Mouse (Mus musculus): ENCODE data around the gene Gpr62.
"Not testable (repeated sequence)": the region's sequence is repeated elsewhere in the genome, so short reads cannot be mapped to it uniquely, and the experiment has no call there.

Gpr62 gene

GRCm38 (mm10) chr9:106465571-106466200 lies at the start of gene Gpr62:
TSS of gene Gpr62 (minus strand) at chr9:106465938.
- no peak for DNase-seq (ENCODE audit: low read depth, low spot score)

DNA sequence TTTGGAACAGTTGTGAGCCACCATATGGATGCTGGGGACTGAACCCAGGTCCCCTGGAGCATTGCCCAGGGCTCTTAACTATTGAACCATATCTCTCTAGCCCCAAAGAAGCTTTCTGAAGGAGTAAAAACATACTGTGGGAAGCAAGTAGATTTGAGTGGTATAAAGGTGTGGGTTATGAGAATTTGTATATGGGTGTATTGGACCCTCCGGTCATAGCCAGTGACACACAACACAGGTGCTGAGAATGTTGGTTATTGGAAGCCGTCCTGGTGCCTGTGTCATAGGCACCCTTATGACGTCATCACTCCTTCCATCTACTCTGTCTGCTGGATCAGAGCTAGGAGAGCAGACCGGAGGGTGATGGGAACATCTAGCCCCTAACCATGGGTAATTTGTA lies 48.5 kb upstream of the Gpr62 start, which contains the start of gene Iqcf5:
Gene Iqcf5 (plus strand): TSS at position 301 of the 400 bp plus-strand sequence.
- no peak for DNase-seq (ENCODE audit: low read depth, low spot score)

DNA sequence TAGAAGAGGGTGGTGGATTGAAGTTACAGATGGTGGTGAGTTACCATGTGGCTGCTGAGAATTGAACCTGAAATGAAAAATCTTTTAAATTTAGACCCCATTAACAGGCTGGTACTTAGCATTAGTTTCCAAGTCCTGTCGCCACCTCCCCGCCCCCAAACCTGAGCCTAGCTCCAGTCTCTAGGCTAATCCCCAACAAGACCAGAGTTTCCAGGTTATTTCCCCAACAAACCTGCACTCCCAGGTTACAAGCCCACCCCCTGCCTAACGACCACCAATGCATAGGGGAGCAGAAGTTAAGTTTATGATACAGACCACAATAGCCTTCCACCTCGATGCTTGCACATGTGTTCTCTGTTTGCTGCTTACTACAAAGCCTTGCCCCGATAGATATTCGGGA lies 47.8 kb upstream of the Gpr62 start:
- DNase-seq (ENCODE audit: low read depth, low spot score), result no peak

DNA sequence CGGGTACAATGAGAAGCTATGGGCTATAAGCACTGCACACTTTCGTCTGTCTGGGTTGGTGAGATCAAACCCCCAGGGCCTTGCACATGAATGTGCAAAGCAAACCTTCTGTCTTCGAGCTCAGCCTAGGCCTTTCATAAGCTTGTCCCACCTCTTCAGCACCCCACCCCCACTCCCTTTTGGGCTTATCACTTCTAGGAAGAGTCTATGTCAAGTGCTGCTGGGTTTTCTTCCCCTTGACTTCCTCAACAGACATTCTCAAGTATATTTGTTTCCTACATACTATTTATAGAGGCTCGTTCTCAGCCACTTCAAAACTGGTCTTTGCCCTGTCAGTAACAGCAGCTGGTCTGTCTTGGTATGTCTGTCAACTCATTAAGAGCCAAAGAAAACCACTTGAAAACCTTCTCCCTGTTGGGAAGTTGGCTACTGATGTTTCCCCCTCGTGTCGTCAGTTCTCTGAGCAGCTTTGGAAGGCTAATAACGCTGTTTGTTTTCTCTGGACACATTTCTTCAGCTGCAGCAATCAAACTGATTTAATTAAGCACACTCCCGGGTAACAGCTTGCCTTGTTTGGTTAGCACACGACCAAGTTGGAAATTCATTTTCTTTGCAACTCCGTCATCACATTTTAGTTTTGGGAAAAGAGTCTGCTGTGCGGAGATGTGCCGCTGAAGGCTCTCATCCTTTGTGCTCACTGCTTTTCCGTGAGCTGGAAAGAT lies 47.2 kb upstream of the Gpr62 start:
- no peak for DNase-seq (ENCODE audit: low read depth, low spot score)

- DNase-seq (ENCODE audit: low read depth, low spot score), result no peak
These were observed 43.6 kb upstream of the Gpr62 start for GRCm38 (mm10) chr9:106509356-106509755.

GRCm38 (mm10) chr9:106504246-106504645 lies 38.5 kb upstream of the Gpr62 start:
- DNase-seq (ENCODE audit: low read depth, low spot score), result no peak

DNA sequence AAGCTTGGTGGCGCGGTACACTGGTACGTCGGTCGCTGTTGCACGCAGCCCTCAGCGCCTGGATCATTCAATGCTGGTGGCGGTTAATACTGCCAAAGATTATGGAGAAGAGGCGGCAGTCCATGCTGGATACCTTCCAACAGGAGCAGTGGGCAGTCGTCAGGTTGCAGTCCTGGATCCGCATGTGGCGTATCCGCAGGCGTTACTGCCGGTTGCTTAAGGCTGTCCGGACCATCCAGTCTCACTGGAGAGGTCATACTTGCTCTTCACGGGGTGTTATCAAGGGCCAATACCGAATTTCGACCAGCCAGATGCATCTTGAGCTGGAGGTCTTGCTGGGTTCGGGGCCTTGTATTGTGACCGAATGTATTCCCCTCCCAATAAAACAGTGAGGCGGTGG lies 36.1 kb upstream of the Gpr62 start:
- no peak for DNase-seq (ENCODE audit: low read depth, low spot score)

- DNase-seq (ENCODE audit: low read depth, low spot score), result no peak
These were observed 33.9 kb upstream of the Gpr62 start, which contains the start of gene Iqcf1 for GRCm38 (mm10) chr9:106499667-106500066. TSS of gene Iqcf1 (plus strand) at chr9:106499967.

GRCm38 (mm10) chr9:106487602-106488001 lies 21.9 kb upstream of the Gpr62 start:
- not testable (repeated sequence) for DNase-seq (ENCODE audit: low read depth, low spot score)

DNA sequence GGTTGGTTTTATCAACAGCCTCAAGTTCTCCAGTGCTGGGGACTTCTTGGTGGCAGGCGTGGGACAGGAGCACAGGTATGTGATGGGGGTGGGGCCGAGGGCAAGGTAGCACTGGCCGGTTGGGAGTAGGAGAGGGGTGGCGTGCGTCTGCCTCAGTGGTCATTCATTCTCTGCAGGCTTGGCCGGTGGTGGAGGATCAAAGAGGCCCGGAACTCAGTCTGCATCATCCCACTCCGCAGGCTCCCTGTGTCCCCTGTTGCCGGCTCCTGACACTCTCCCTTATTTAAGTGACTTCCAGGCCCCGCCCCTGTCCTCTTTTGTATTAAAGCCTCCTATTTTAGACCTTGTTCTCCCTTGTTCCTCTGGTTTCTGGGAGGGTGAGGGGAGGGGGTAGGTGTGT lies 19.3 kb upstream of the Gpr62 start:
- DNase-seq (ENCODE audit: low read depth, low spot score), result no peak

DNA sequence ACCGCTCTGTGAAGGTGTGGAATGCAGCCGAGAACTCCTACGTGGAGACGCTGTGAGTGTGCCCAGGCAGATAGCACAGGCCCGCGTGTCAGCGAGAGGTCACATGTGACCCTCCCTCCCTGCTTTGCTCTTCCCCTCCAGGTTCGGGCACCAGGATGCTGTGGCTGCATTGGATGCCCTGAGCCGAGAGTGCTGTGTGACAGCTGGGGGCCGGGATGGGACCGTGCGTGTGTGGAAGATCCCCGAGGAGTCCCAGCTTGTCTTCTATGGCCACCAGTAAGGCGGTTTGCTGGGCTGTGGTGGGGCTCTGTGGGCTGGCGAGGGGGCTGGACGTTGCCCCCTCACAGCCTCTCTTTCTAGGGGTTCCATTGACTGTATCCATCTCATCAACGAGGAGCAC lies 17.9 kb upstream of the Gpr62 start:
- no peak for DNase-seq (ENCODE audit: low read depth, low spot score)

DNA sequence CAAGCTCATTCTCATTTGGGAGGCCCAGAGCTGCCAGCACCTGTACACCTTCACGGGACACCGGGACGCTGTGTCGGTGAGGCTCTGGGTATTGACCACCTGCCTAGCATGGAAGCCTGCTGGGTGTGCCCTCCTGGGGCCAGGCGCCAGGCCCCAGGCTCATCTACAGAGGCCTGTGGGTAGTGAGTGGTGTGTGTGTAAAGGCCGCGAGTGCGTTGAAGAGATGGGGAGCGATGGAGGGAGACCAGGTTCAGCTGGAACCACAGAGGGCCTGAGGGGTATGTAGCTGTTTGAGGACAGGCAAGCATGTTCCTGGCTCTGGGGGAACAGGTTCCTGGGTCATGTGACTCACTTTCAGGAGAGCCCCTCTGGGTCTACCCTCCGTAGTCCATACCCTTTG lies 17.4 kb upstream of the Gpr62 start:
- DNase-seq (ENCODE audit: low read depth, low spot score), result no peak

DNA sequence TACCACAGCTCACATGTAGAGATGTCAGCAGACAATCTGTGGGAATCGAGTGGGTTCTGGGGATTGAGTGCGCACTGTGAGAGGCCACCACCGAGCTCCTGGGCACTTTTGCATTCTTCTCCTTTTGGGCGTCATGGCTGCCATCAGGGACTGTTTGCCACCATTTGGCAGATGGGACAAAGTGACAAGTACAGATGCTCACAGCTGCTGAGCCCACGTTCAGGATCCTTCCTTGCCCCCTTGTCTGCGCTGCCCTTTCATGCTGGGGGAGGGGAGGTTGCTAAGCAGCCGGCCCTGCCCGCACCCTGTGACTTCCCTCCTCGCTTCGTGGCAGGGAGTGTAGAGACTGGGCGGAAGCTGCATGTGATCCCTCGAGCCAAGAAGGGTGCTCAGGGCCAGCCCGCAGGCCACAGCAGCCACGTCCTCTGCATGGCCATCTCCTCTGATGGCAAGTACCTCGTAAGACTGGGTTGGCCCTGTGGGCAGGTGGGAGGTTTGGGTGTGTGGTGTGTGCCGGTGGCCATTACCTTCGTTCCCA lies 16.9 kb upstream of the Gpr62 start:
- no peak for DNase-seq (ENCODE audit: low read depth, low spot score)

DNA sequence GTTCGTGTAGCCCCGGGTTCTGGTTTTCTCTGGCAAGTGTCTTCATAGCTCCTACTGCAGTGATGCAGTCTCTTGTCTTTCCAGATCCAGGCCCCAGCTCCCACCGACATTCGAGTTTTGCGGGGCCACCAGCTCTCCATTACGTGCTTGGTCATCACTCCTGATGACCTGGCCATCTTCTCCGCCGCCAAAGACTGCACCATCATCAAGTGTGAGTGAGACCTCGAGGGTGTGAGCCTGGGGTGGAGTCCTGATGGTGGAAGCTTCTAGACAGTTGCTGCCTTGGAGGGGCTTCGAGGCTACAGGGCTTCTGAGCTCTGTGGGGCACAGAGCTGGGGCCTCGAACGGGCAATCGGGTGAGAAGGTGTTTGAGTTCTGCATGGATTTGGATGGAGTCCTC lies 15.9 kb upstream of the Gpr62 start:
- DNase-seq (ENCODE audit: low read depth, low spot score), result no peak

- no peak for DNase-seq (ENCODE audit: low read depth, low spot score)
These were observed 15.3 kb upstream of the Gpr62 start for GRCm38 (mm10) chr9:106481075-106481474.

DNA sequence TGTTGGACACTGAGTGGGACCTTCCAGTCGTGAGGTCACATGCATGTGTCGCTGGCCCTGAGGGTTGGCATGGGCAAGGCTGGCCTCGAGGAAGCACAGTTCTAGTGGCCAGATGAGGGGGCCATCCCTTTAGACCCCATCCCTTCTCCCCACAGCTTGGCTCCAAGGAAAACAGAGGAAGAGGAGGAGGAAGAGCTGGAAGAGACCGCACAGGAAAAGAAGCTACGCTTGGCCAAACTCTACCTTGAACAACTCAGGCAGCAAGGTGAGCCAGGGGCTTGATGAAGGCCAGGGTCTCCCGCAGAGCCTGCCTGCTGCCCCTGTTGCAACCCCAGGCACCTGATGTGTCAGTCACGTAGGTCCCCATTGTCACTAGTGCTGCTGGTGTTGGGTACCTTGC lies 14.8 kb upstream of the Gpr62 start:
- no peak for DNase-seq (ENCODE audit: low read depth, low spot score)

- DNase-seq (ENCODE audit: low read depth, low spot score), result no peak
These were observed 12.4 kb upstream of the Gpr62 start for GRCm38 (mm10) chr9:106478101-106478500.

DNA sequence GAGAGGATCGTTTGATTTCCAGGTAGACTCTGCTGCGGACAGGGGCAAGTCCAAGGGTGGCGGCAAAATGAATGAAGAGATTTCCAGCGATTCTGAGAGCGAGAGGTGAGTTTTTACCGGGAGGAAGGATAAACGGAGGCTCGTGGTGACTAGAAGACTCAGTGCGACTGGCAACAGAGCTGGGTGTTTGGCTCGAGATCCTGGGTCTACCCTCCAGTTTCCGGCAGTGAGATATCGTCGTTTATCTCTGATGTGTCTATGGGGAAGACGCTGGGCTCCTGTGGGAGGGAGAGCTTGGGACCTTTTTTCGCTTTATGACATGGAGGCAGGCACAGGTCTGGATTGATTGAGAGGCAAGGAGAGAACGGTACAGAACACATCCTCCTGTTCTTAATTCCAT lies 11.9 kb upstream of the Gpr62 start:
- DNase-seq (ENCODE audit: low read depth, low spot score), result peak; percentile 32

DNA sequence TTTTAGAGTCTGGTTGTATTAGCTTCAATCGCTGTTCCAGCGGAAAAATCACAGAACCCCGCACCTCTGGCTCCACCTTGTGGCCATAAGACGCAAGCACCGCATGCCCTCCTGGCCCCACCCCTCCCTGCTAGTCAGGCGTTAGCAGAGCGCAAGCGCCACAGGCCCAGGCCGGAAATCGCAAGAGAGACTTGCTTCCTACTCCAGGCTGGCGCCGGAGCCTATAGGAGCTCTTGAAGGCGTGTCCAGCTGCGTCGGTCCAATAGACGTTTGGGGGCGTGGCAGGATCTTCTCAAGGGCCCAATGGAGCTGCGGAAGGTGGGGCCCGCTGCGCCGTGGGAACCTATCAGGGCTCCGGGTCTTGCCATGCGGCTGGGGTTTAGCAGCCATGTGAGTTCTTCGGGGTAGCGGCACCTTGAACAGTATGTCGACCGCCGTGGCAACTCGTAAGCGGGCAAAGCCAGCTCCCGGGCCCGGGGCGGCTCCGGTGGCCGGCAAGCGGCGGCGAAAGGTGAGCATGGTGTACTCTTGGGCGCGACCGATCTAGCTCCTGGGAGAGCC lies 11.3 kb upstream of the Gpr62 start, which contains the start of gene Parp3:
Gene Parp3 (minus strand): TSS at position 26 of the 561 bp plus-strand sequence.
- DNase-seq (ENCODE audit: low read depth, low spot score), result peak; percentile 100

DNA sequence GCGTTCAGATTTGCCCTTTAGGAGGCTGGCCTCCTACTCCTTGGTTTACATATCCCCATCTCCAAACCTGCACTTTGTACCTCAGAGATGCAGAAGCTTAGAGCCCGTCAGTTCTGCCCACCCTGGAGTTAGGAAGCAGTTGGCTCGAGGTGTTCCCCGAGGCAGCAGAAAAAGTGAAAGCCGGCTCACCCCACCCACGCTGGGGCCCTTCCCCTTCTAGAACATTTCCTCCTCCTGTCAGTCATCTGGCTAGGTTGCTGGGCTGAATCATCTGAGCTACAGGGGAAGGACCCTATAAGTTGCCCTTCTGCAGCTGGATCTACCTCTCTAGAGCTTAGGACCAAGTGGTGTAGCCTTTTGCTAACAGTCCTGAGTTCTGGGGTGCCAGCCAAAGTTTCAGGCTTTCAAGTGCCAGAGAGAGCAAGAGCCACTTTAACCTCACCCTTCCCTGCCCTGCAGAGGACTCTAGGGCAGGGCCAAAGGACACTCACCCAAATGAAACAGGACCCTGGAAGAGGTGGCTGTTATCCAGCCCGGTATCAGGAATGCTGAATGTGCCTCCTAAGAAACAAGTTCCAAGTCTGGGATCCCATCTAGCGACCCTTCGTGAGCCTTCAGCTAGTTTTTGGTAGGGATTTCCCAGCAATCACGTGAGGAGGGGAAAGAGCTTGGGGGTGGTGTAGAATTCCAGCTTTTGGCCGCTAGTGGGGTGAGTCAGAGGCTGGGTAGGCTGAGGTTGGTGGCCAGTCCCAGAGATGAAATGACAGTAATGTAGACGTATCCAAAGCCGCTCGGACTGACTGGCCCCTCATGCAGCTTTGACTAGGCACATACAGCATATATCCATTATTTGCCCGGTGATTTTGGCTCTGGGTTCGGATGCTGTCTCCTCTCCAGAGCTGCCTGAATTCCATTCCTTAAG lies 10.5 kb upstream of the Gpr62 start:
- DNase-seq (ENCODE audit: low read depth, low spot score), result peak; percentile 78

GRCm38 (mm10) chr9:106475663-106476001 lies 9.9 kb upstream of the Gpr62 start, which contains the start of gene Rrp9:
TSS of gene Rrp9 (plus strand) at chr9:106475963.
- no peak for DNase-seq (ENCODE audit: low read depth, low spot score)

- peak; percentile 25 for DNase-seq (ENCODE audit: low read depth, low spot score)
These were observed 9.3 kb upstream of the Gpr62 start for GRCm38 (mm10) chr9:106475046-106475445.

All from CD4-positive, CD25-positive, alpha-beta regulatory T cell, adult 2 months (primary cell).